Mouse (Mus musculus) midbrain, postnatal 0 days (tissue): ENCODE data around the gene Ddost. TPM values are rescaled to one million over a fixed set of nuclear protein-coding genes. Genes with fewer than 3 reads are reported as not detected.

Experiments used
- ATAC-seq: fragments of 200-750 bp; cut with Nextera tagmentation; 2 replicates; pipeline ENCODE4 v1.8.0; 2017; ENCODE audit warnings: moderate number of reproducible peaks, mild to moderate bottlenecking, moderate TSS enrichment, moderate library complexity; ENCODE audit not compliant: low FRiP score
- DNase-seq: peaks from one replicate; pipeline ENCODE4 v3.0.0-alpha.2; 2015; ENCODE audit warnings: low spot score
- H3K27ac ChIP-seq: fragments of 300-500 bp; sonication (generic); 2 replicates; pipeline ENCODE4 v1.5.1; 2014; ENCODE audit warnings: low read depth, mild to moderate bottlenecking, low read length, mixed read lengths
- H3K27me3 ChIP-seq: fragments of 300-500 bp; sonication (generic); 2 replicates; pipeline ENCODE4 v1.6.1; 2014; ENCODE audit warnings: low read length, control low read depth, mixed read lengths; ENCODE audit not compliant: insufficient read depth
- H3K36me3 ChIP-seq: fragments of 300-500 bp; sonication (generic); 2 replicates; pipeline ENCODE4 v1.6.1; 2014; ENCODE audit warnings: low read length, control low read depth, mixed read lengths; ENCODE audit not compliant: insufficient read depth
- H3K4me1 ChIP-seq: fragments of 300-500 bp; sonication (generic); 2 replicates; pipeline ENCODE4 v1.6.1; 2014; ENCODE audit warnings: mild to moderate bottlenecking, control low read depth, antibody characterized with exemption, low read length, mixed read lengths; ENCODE audit not compliant: insufficient read depth
- H3K4me2 ChIP-seq: fragments of 300-500 bp; sonication (generic); 2 replicates; pipeline ENCODE4 v1.6.1; 2014; ENCODE audit warnings: low read depth, mild to moderate bottlenecking, low read length, mixed read lengths; ENCODE audit not compliant: poor library complexity, severe bottlenecking
- H3K4me3 ChIP-seq: fragments of 300-500 bp; sonication (generic); 2 replicates; pipeline ENCODE4 v1.5.1; 2014; ENCODE audit warnings: low read depth, mild to moderate bottlenecking, low read length, moderate library complexity
- H3K9ac ChIP-seq: fragments of 300-500 bp; sonication (generic); replicated peaks from 2 replicates; pipeline ENCODE4 v1.6.1; 2014; ENCODE audit warnings: mild to moderate bottlenecking, low read length, moderate library complexity, mixed read lengths; ENCODE audit not compliant: poor library complexity, severe bottlenecking
- H3K9me3 ChIP-seq: fragments of 300-500 bp; sonication (generic); 2 replicates; pipeline ENCODE4 v1.6.1; 2016; ENCODE audit warnings: low read length, control low read depth
- CTCF ChIP-seq: IDR thresholded peaks from 2 replicates; pipeline ENCODE4 v1.5.1; 2016; ENCODE audit warnings: antibody characterized with exemption, mild to moderate bottlenecking
- WGBS: fragments of 180-500 bp; shearing (Covaris S2); extraction: QIAGEN DNeasy Blood & Tissue Kit; methylation state at CpG from one replicate; pipeline ENCODE4 v1.1.7; 2014; 5-methylcytosine and 5-hydroxymethylcytosine counted together
- polyA plus RNA-seq: library from polyadenylated mRNA; unstranded; fragments of >200 nt; fragmentation: Nextera tagmentation; extraction: Ambion mirVana; gene quantifications from 2 replicates; pipeline ENCODE4 v1.2.1, GENCODE M21; 2015
- total RNA-seq: library from RNA; depleted of rRNA; stranded (reverse); fragments of >200 nt; gene quantifications from 2 replicates; pipeline ENCODE4 v1.2.3, GENCODE M21; 2014

Ddost gene
- total and polyA plus RNA-seq, 2 experiments from 2014 or later, result 207 to 215 TPM

GRCm38 (mm10) chr4:138313795-138314194 is 9.3 kb downstream of the Ddost start:
- H3K4me2 ChIP-seq, result no peak overlapping the region
- ATAC-seq (no peak), DNase-seq (no peak)
- H3K9ac ChIP-seq, result no peak overlapping the region
- TF ChIP-seq CTCF, result no peak
- no peaks in the 10 kb centered on the region for H3K4me1 ChIP-seq
- WGBS, result 84% methylated on average over 4 of the region's 4 CpGs
- H3K27ac ChIP-seq, result no peak overlapping the region
- no peaks in the 10 kb centered on the region for H3K9me3 ChIP-seq
- no peaks in the 10 kb centered on the region for H3K27me3 ChIP-seq
- no peak overlapping the region for H3K4me3 ChIP-seq
- H3K36me3 ChIP-seq, result peaks cover 57% of the 10 kb centered on the region

GRCm38 (mm10) chr4:138315781-138316180 is 11.3 kb downstream of the Ddost start:
- WGBS, result 71% methylated on average over 9 of the region's 9 CpGs
- ATAC-seq, result no peak
- Histone ChIP-seq H3K36me3 (peaks cover 52% of the 10 kb centered on the region), H3K9ac (no peak overlapping the region), H3K4me1 (no peaks in the 10 kb centered on the region), H3K27ac (no peak overlapping the region), H3K4me2 (no peak overlapping the region), H3K4me3 (no peak overlapping the region), H3K27me3 (no peaks in the 10 kb centered on the region), H3K9me3 (no peaks in the 10 kb centered on the region)
- peak; percentile 64 for TF ChIP-seq CTCF
- DNase-seq, result no peak

- Histone ChIP-seq H3K4me2 (no peak overlapping the region), H3K27me3 (no peaks in the 10 kb centered on the region), H3K36me3 (peaks cover 46% of the 10 kb centered on the region), H3K4me1 (no peaks in the 10 kb centered on the region), H3K9ac (no peak overlapping the region), H3K9me3 (no peaks in the 10 kb centered on the region), H3K4me3 (no peak overlapping the region), H3K27ac (no peak overlapping the region)
- TF ChIP-seq CTCF, result peak; percentile 36
- WGBS, result 90% methylated on average over 6 of the region's 6 CpGs
- DNase-seq, result no peak
- ATAC-seq, result no peak
Observed at GRCm38 (mm10) chr4:138316369-138316768, 11.8 kb downstream of the Ddost start.

GRCm38 (mm10) chr4:138318509-138319266 is 14.2 kb downstream of the Ddost start:
- Histone ChIP-seq H3K4me3 (no peak overlapping the region), H3K4me2 (no peak overlapping the region), H3K27ac (no peak overlapping the region), H3K9me3 (no peaks in the 10 kb centered on the region), H3K27me3 (no peaks in the 10 kb centered on the region), H3K9ac (no peak overlapping the region), H3K4me1 (peaks cover under 1% of the 10 kb centered on the region; the same call in 1 of the 2 replicates), H3K36me3 (peaks cover 33% of the 10 kb centered on the region)
- 56% methylated on average over 6 of the region's 6 CpGs for WGBS
- ATAC-seq (no peak), DNase-seq (peak; percentile 46)
- peak; percentile 88 for TF ChIP-seq CTCF

- H3K4me3 ChIP-seq, result no peak overlapping the region
- no peaks in the 10 kb centered on the region for H3K27me3 ChIP-seq
- H3K36me3 ChIP-seq, result peaks cover 25% of the 10 kb centered on the region
- ATAC-seq, result peak; percentile 32
- peak; percentile 91 for DNase-seq
- H3K4me2 ChIP-seq, result no peak overlapping the region
- peak overlapping the region; percentile 32; the same call in 1 of the 2 replicates for H3K27ac ChIP-seq
- 34% methylated on average over 10 of the region's 10 CpGs for WGBS
- no peaks in the 10 kb centered on the region for H3K9me3 ChIP-seq
- peaks cover 4% of the 10 kb centered on the region; the same call in 1 of the 2 replicates for H3K4me1 ChIP-seq
- TF ChIP-seq CTCF, result peak; percentile 100
- no peak overlapping the region for H3K9ac ChIP-seq
Observed at GRCm38 (mm10) chr4:138319508-138319907, 15.0 kb downstream of the Ddost start.

GRCm38 (mm10) chr4:138320711-138321110 is 16.2 kb downstream of the Ddost start:
- DNase-seq (no peak), ATAC-seq (no peak)
- H3K4me3 ChIP-seq, result no peak overlapping the region
- H3K4me1 ChIP-seq, result peaks cover 4% of the 10 kb centered on the region; the same call in 1 of the 2 replicates
- H3K9me3 ChIP-seq, result no peaks in the 10 kb centered on the region
- peaks cover 17% of the 10 kb centered on the region for H3K36me3 ChIP-seq
- no peak overlapping the region for H3K9ac ChIP-seq
- WGBS, result 84% methylated on average over 11 of the region's 11 CpGs
- TF ChIP-seq CTCF, result no peak
- no peak overlapping the region for H3K4me2 ChIP-seq
- no peak overlapping the region for H3K27ac ChIP-seq
- H3K27me3 ChIP-seq, result no peaks in the 10 kb centered on the region
